Mouse (Mus musculus): ENCODE data around the gene Uspl1.

DNA sequence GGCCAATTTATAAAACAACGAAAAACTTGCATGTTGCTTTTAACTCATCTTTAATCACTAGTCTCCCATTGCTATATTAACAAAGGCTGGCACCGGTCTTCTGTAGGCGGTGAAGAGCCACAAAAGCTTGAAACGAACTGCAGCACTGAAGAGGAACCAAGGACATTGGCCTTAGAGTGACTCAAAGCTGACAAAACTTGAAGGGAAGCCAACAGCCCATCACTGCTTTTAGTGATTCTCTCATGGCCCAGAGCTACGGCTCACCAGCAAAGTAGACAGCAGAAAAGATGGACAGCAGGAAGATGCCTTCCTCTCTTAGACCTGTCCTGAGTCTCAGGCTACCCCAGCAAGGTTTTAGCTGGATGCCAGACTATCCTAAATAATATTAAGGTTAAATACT, 58.3 kb downstream of the Uspl1 start:
- TF ChIP-seq CTCF (IDR thresholded peaks at IDR 0.05; ENCODE audit: extremely low read depth, insufficient read depth, insufficient read length, insufficient replicate concordance) (no peak), POLR2A (IDR thresholded peaks at IDR 0.05; ENCODE audit: low read depth, low read length) (no peak)
